Mouse (Mus musculus) hindbrain, embryonic 15.5 days (tissue): ENCODE results near the gene Gm8764. TPM values are rescaled to one million over a fixed set of nuclear protein-coding genes. Genes with fewer than 3 reads are reported as not detected.
"Not testable (repeated sequence)": the region's sequence is repeated elsewhere in the genome, so short reads cannot be mapped to it uniquely, and the experiment has no call there.

ENCODE experiments used
- ATAC-seq: fragments of 200-750 bp; cut with Nextera tagmentation; 2 replicates; pipeline ENCODE4 v1.8.0; 2017; ENCODE audit warnings: low read depth, moderate number of reproducible peaks, moderate TSS enrichment; ENCODE audit not compliant: low FRiP score
- H3K27ac ChIP-seq: fragments of 300-500 bp; sonication (generic); replicated peaks from 2 replicates; pipeline ENCODE4 v1.5.1; 2015; ENCODE audit warnings: mild to moderate bottlenecking, inconsistent platforms
- H3K27me3 ChIP-seq: fragments of 300-500 bp; sonication (generic); 2 replicates; pipeline ENCODE4 v1.6.1; 2015; ENCODE audit warnings: control low read depth, inconsistent platforms
- H3K36me3 ChIP-seq: fragments of 300-500 bp; sonication (generic); 2 replicates; pipeline ENCODE4 v1.6.1; 2015; ENCODE audit warnings: control low read depth, inconsistent platforms
- H3K4me1 ChIP-seq: fragments of 300-500 bp; sonication (generic); replicated peaks from 2 replicates; pipeline ENCODE4 v1.6.1; 2015; ENCODE audit warnings: control low read depth, inconsistent platforms
- H3K4me2 ChIP-seq: fragments of 300-500 bp; sonication (generic); 2 replicates; pipeline ENCODE4 v1.6.1; 2015; ENCODE audit warnings: moderate library complexity, mild to moderate bottlenecking, inconsistent platforms
- H3K4me3 ChIP-seq: fragments of 300-500 bp; sonication (generic); 2 replicates; pipeline ENCODE4 v1.5.1; 2015; ENCODE audit warnings: mild to moderate bottlenecking, inconsistent platforms
- H3K9ac ChIP-seq: fragments of 300-500 bp; sonication (generic); 2 replicates; pipeline ENCODE4 v1.6.1; 2015; ENCODE audit warnings: inconsistent platforms
- H3K9me3 ChIP-seq: fragments of 300-500 bp; sonication (generic); 2 replicates; pipeline ENCODE4 v1.6.1; 2016; ENCODE audit warnings: control low read depth, inconsistent platforms
- WGBS: fragments of 180-500 bp; shearing (Covaris S2); methylation state at CpG from one replicate; pipeline ENCODE4 v1.1.7; 2015; 5-methylcytosine and 5-hydroxymethylcytosine counted together
- polyA plus RNA-seq: library from polyadenylated mRNA; unstranded; fragments of >200 nt; fragmentation: Nextera tagmentation; extraction: Ambion mirVana; gene quantifications from 2 replicates; pipeline ENCODE4 v1.2.1, GENCODE M21; 2015

The Gm8764 gene
- not detected in 2 replicates for polyA plus RNA-seq

DNA sequence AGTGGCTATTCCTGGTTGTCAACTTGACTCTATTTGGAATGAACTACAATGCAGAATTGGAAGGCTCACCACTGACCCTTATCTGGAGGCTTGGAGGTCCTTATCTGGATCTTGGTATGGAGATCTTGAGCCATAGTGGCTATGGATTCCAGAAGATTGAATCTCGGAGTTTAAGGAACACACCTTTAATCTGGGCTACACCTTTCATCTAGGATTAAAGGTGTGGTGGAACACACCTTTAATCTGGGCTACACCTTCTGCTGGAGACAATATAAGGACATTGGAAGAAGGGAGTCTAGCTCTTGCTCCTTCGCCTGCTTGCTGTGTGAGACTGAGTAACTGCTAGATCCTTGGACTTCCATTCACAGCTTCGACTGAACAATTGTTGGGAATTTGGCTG lies at the start of gene Gm8764:
Gm8764 (plus strand) TSS at position 301 of the 400 bp plus-strand sequence.
- WGBS = no CpG with 5 or more reads among the region's 3 CpGs
- H3K4me1 ChIP-seq, ATAC-seq, H3K27ac ChIP-seq, H3K9me3 ChIP-seq, H3K9ac ChIP-seq, H3K4me3 ChIP-seq, H3K36me3 ChIP-seq, H3K27me3 ChIP-seq, H3K4me2 ChIP-seq: not testable (repeated sequence)

DNA sequence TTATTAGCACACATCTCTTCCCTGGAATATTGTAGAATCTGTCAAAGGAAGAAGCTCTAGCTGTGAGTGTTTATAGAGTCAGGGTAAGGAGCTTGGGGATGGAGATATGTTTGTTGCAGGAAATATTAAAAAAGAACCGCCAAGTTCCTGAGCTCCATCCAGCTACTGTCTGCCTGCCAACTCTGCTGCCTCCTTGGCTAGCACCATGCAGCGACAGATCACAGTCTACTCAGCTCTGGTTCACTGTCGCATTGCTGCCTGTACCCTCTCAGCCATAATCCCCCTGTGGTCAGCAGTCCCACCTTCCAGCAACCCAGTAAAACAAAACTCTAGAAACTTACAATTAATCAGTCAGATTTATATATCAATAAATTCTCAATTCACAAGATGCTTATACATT lies 49.8 kb upstream of the Gm8764 start:
- H3K9ac ChIP-seq = no peak overlapping the region
- H3K27ac ChIP-seq = no peak overlapping the region
- H3K4me3 ChIP-seq = no peak overlapping the region
- H3K27me3 ChIP-seq = no peaks in the 10 kb centered on the region
- H3K36me3 ChIP-seq = no peaks in the 10 kb centered on the region
- no peak overlapping the region for H3K4me2 ChIP-seq
- no peaks in the 10 kb centered on the region for H3K4me1 ChIP-seq
- no peaks in the 10 kb centered on the region for H3K9me3 ChIP-seq
- 83% methylated on average over 3 of the region's 3 CpGs for WGBS
- ATAC-seq = no peak

DNA sequence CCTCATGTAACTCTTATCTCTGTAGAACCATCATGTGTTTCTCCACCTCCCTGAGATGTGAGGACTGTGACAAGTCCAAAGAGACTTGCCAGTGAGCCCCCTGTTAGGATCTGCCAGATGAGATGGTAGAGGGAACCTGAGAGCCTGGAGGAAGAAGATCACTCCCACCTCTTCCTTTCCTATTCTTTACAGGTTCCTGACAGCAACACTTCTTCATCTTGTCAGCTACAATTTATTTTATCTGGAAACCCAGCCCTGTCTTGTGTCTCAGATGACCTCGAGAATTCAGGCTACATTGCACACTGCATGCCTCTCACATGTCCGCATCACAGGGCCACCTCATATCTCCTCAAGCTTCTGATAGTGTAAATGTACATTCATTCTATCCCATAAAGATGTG lies 41.5 kb upstream of the Gm8764 start:
- Histone ChIP-seq H3K4me3 (no peak overlapping the region), H3K4me1 (no peaks in the 10 kb centered on the region), H3K36me3 (no peaks in the 10 kb centered on the region), H3K9me3 (no peaks in the 10 kb centered on the region), H3K4me2 (no peak overlapping the region), H3K9ac (no peak overlapping the region), H3K27ac (no peak overlapping the region), H3K27me3 (no peaks in the 10 kb centered on the region)
- no peak for ATAC-seq
- 90% methylated on average over 2 of the region's 2 CpGs for whole genome bisulfite sequencing

DNA sequence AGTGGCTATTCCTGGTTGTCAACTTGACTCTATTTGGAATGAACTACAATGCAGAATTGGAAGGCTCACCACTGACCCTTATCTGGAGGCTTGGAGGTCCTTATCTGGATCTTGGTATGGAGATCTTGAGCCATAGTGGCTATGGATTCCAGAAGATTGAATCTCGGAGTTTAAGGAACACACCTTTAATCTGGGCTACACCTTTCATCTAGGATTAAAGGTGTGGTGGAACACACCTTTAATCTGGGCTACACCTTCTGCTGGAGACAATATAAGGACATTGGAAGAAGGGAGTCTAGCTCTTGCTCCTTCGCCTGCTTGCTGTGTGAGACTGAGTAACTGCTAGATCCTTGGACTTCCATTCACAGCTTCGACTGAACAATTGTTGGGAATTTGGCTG lies 17.1 kb upstream of the Gm8764 start, which contains the start of gene Gm21293:
Gm21293 (plus strand) TSS at position 301 of the 400 bp plus-strand sequence.
- not testable (repeated sequence) for H3K9me3 ChIP-seq, H3K36me3 ChIP-seq, H3K27me3 ChIP-seq, H3K4me3 ChIP-seq, H3K4me1 ChIP-seq, H3K4me2 ChIP-seq, H3K9ac ChIP-seq, ATAC-seq, H3K27ac ChIP-seq
- no CpG with 5 or more reads among the region's 3 CpGs for WGBS

DNA sequence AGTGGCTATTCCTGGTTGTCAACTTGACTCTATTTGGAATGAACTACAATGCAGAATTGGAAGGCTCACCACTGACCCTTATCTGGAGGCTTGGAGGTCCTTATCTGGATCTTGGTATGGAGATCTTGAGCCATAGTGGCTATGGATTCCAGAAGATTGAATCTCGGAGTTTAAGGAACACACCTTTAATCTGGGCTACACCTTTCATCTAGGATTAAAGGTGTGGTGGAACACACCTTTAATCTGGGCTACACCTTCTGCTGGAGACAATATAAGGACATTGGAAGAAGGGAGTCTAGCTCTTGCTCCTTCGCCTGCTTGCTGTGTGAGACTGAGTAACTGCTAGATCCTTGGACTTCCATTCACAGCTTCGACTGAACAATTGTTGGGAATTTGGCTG lies 8.6 kb upstream of the Gm8764 start, which contains the start of gene Gm6763:
Gm6763 (plus strand) TSS at position 301 of the 400 bp plus-strand sequence.
- not testable (repeated sequence) for H3K9me3 ChIP-seq, H3K4me2 ChIP-seq, H3K4me1 ChIP-seq, H3K27me3 ChIP-seq, H3K36me3 ChIP-seq, ATAC-seq, H3K9ac ChIP-seq, H3K4me3 ChIP-seq, H3K27ac ChIP-seq
- no CpG with 5 or more reads among the region's 3 CpGs for WGBS

DNA sequence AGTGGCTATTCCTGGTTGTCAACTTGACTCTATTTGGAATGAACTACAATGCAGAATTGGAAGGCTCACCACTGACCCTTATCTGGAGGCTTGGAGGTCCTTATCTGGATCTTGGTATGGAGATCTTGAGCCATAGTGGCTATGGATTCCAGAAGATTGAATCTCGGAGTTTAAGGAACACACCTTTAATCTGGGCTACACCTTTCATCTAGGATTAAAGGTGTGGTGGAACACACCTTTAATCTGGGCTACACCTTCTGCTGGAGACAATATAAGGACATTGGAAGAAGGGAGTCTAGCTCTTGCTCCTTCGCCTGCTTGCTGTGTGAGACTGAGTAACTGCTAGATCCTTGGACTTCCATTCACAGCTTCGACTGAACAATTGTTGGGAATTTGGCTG lies 8.4 kb downstream of the Gm8764 start, which contains the start of gene Gm21304:
Gm21304 (plus strand) TSS at position 301 of the 400 bp plus-strand sequence.
- WGBS = no CpG with 5 or more reads among the region's 3 CpGs
- ATAC-seq = not testable (repeated sequence)

DNA sequence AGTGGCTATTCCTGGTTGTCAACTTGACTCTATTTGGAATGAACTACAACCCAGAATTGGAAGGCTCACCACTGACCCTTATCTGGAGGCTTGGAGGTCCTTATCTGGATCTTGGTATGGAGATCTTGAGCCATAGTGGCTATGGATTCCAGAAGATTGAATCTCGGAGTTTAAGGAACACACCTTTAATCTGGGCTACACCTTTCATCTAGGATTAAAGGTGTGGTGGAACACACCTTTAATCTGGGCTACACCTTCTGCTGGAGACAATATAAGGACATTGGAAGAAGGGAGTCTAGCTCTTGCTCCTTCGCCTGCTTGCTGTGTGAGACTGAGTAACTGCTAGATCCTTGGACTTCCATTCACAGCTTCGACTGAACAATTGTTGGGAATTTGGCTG lies 16.9 kb downstream of the Gm8764 start, which contains the start of gene Gm21312:
Gm21312 (plus strand) TSS at position 301 of the 400 bp plus-strand sequence.
- H3K27me3 ChIP-seq, H3K9me3 ChIP-seq, H3K36me3 ChIP-seq, H3K4me2 ChIP-seq, H3K27ac ChIP-seq, H3K4me1 ChIP-seq, H3K9ac ChIP-seq, H3K4me3 ChIP-seq, ATAC-seq: not testable (repeated sequence)
- no CpG with 5 or more reads among the region's 3 CpGs for WGBS

More for the DNA sequence above, 8.4 kb downstream of the Gm8764 start, which contains the start of gene Gm21304:
- not testable (repeated sequence) for H3K9ac ChIP-seq, H3K4me3 ChIP-seq, H3K27me3 ChIP-seq, H3K4me2 ChIP-seq, H3K27ac ChIP-seq, H3K4me1 ChIP-seq, H3K9me3 ChIP-seq, H3K36me3 ChIP-seq

DNA sequence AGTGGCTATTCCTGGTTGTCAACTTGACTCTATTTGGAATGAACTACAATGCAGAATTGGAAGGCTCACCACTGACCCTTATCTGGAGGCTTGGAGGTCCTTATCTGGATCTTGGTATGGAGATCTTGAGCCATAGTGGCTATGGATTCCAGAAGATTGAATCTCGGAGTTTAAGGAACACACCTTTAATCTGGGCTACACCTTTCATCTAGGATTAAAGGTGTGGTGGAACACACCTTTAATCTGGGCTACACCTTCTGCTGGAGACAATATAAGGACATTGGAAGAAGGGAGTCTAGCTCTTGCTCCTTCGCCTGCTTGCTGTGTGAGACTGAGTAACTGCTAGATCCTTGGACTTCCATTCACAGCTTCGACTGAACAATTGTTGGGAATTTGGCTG lies 25.4 kb downstream of the Gm8764 start, which contains the start of gene Gm20765:
Gm20765 (plus strand) TSS at position 301 of the 400 bp plus-strand sequence.
- H3K27ac ChIP-seq, H3K36me3 ChIP-seq, H3K9me3 ChIP-seq, H3K27me3 ChIP-seq, H3K4me1 ChIP-seq, H3K4me3 ChIP-seq, H3K9ac ChIP-seq, H3K4me2 ChIP-seq, ATAC-seq: not testable (repeated sequence)
- WGBS = no CpG with 5 or more reads among the region's 3 CpGs

DNA sequence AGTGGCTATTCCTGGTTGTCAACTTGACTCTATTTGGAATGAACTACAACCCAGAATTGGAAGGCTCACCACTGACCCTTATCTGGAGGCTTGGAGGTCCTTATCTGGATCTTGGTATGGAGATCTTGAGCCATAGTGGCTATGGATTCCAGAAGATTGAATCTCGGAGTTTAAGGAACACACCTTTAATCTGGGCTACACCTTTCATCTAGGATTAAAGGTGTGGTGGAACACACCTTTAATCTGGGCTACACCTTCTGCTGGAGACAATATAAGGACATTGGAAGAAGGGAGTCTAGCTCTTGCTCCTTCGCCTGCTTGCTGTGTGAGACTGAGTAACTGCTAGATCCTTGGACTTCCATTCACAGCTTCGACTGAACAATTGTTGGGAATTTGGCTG lies 33.9 kb downstream of the Gm8764 start, which contains the start of gene Gm4340:
Gm4340 (plus strand) TSS at position 301 of the 400 bp plus-strand sequence.
- H3K4me1 ChIP-seq = not testable (repeated sequence)

DNA sequence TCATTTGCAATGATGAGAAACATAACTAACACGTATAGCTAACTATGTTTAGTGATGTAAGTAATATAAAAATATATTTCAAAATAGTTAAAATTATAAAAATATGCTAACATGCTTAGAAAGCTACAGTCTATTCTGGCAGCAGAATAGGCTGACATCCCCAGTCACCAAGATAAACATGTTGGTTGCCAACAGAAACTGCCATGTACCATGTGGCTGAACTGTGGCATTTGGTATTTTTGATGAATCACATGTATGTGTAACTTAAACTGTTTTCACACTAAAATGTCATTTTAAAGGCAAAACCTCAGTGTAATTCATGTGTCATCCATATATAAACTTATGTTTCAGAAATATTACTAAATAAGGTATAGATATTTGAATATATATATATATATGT lies 49.8 kb downstream of the Gm8764 start:
- no peak overlapping the region for H3K27ac ChIP-seq
- no peak overlapping the region for H3K4me3 ChIP-seq
- WGBS = 94% methylated on average over 1 of the region's 1 CpGs
- no peaks in the 10 kb centered on the region for H3K9me3 ChIP-seq
- no peak overlapping the region for H3K9ac ChIP-seq
- no peak overlapping the region for H3K4me2 ChIP-seq
- H3K4me1 ChIP-seq = no peaks in the 10 kb centered on the region
- ATAC-seq = no peak
- no peaks in the 10 kb centered on the region for H3K27me3 ChIP-seq
- H3K36me3 ChIP-seq = no peaks in the 10 kb centered on the region

More for the DNA sequence above, 33.9 kb downstream of the Gm8764 start, which contains the start of gene Gm4340:
- H3K9ac ChIP-seq, H3K27me3 ChIP-seq, H3K27ac ChIP-seq, H3K4me2 ChIP-seq, H3K9me3 ChIP-seq, H3K4me3 ChIP-seq, ATAC-seq, H3K36me3 ChIP-seq: not testable (repeated sequence)
- WGBS = no CpG with 5 or more reads among the region's 3 CpGs

DNA sequence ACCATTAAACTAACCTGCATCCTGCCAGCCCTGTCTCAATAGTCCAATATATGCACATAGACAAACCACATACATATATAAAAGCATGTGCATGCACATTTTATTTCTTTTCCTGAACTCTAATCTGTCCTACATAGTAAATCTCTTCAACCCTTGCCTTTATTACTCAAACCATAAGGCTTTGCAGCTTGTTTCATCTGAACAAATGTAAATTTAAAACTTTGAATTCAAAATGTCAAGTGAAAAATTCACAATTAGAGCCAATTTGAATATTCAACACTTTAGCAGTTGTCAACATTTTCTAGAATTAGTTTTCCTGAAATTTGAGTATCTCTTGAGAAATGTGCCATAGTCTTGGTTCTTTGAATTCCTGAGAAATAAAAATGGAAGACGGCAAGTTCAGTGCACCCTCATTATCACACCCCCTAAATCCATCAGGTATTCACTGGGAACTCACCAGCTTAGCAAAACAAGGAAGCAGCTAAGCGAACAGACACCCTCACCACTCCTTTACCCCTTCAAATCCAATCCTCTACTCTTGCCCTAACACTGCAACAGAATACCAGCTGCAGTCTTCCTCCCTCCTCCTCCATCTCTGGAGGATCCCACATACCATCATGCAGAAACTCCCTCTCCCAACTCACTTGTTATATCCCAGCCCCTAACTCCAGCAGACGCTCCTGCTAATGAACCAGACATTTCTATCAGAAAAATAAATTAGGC lies 50.6 kb downstream of the Gm8764 start:
- H3K9ac ChIP-seq = no peak overlapping the region
- H3K27me3 ChIP-seq = no peaks in the 10 kb centered on the region
- ATAC-seq = no peak
- no peaks in the 10 kb centered on the region for H3K36me3 ChIP-seq
- H3K27ac ChIP-seq = no peak overlapping the region
- no peaks in the 10 kb centered on the region for H3K4me1 ChIP-seq
- H3K4me3 ChIP-seq = no peak overlapping the region
- H3K4me2 ChIP-seq = no peak overlapping the region
- no peaks in the 10 kb centered on the region for H3K9me3 ChIP-seq
- WGBS = 85% methylated on average over 3 of the region's 3 CpGs
